Mouse (Mus musculus) limb, embryonic 14.5 days (tissue): ENCODE results near the gene Atxn7l1. TPM values are rescaled to one million over a fixed set of nuclear protein-coding genes. Genes with fewer than 3 reads are reported as not detected.
A peak's percentile ranks its signal among the peaks of the same experiment; 100 is the strongest.

ENCODE experiments used
- ATAC-seq: fragments of 200-750 bp; cut with Nextera tagmentation; 2 replicates; pipeline ENCODE4 v1.8.0; 2017; ENCODE audit warnings: low read depth, moderate number of reproducible peaks, moderate TSS enrichment; ENCODE audit not compliant: low FRiP score
- DNase-seq: peaks from one replicate; pipeline ENCODE4 v3.0.0-alpha.2; 2015; ENCODE audit warnings: low spot score
- H3K27ac ChIP-seq: fragments of 300-500 bp; sonication (generic); replicated peaks from 2 replicates; pipeline ENCODE4 v1.5.1; 2014; ENCODE audit warnings: low read depth, mild to moderate bottlenecking, low read length, moderate library complexity, mixed read lengths
- H3K27me3 ChIP-seq: fragments of 300-500 bp; sonication (generic); 2 replicates; pipeline ENCODE4 v1.6.1; 2014; ENCODE audit warnings: low read length, mixed read lengths; ENCODE audit not compliant: control insufficient read depth, insufficient read depth
- H3K36me3 ChIP-seq: fragments of 300-500 bp; sonication (generic); 2 replicates; pipeline ENCODE4 v1.6.1; 2014; ENCODE audit warnings: mild to moderate bottlenecking, low read length, moderate library complexity, mixed read lengths; ENCODE audit not compliant: control insufficient read depth, insufficient read depth
- H3K4me1 ChIP-seq: fragments of 300-500 bp; sonication (generic); 2 replicates; pipeline ENCODE4 v1.6.1; 2014; ENCODE audit warnings: antibody characterized with exemption, low read length, mixed read lengths; ENCODE audit not compliant: control insufficient read depth, insufficient read depth
- H3K4me2 ChIP-seq: fragments of 300-500 bp; sonication (generic); replicated peaks from 2 replicates; pipeline ENCODE4 v1.6.1; 2014; ENCODE audit warnings: low read depth, mild to moderate bottlenecking, low read length, moderate library complexity; ENCODE audit not compliant: severe bottlenecking
- H3K4me3 ChIP-seq: fragments of 300-500 bp; sonication (generic); replicated peaks from 2 replicates; pipeline ENCODE4 v1.5.1; 2014; ENCODE audit warnings: low read length
- H3K9ac ChIP-seq: fragments of 300-500 bp; sonication (generic); 2 replicates; pipeline ENCODE4 v1.6.1; 2014; ENCODE audit warnings: mild to moderate bottlenecking, low read depth, low read length, moderate library complexity; ENCODE audit not compliant: severe bottlenecking
- H3K9me3 ChIP-seq: fragments of 300-500 bp; sonication (generic); 2 replicates; pipeline ENCODE4 v1.6.1; 2016; ENCODE audit warnings: low read length; ENCODE audit not compliant: control insufficient read depth
- POLR2A ChIP-seq: fragments of 200-500 bp; IDR thresholded peaks from 2 replicates; pipeline ENCODE4 v1.8.0; 2012; ENCODE audit warnings: inconsistent platforms, mild to moderate bottlenecking, moderate library complexity, borderline replicate concordance; ENCODE audit not compliant: insufficient read depth, insufficient read length; ENCODE audit errors: extremely low read depth
- WGBS: fragments of 180-500 bp; shearing (Covaris S2); extraction: QIAGEN DNeasy Blood & Tissue Kit; methylation state at CpG from one replicate; pipeline ENCODE4 v1.1.7; 2014; 5-methylcytosine and 5-hydroxymethylcytosine counted together
- polyA plus RNA-seq, 2 experiments: library from polyadenylated mRNA; depleted of rRNA in 1 of 2; stranded (reverse) in 1 of 2; unstranded in 1 of 2; fragments of >200 nt; fragmentation: Nextera tagmentation in 1 of 2; extraction: Ambion mirVana in 1 of 2; gene quantifications; 2 replicates each; pipeline versions ENCODE4 v1.2.1 to v1.2.3; 2012 to 2014

Atxn7l1 gene
- polyA plus RNA-seq, 2 experiments = 15.3 to 23.1 TPM

DNA sequence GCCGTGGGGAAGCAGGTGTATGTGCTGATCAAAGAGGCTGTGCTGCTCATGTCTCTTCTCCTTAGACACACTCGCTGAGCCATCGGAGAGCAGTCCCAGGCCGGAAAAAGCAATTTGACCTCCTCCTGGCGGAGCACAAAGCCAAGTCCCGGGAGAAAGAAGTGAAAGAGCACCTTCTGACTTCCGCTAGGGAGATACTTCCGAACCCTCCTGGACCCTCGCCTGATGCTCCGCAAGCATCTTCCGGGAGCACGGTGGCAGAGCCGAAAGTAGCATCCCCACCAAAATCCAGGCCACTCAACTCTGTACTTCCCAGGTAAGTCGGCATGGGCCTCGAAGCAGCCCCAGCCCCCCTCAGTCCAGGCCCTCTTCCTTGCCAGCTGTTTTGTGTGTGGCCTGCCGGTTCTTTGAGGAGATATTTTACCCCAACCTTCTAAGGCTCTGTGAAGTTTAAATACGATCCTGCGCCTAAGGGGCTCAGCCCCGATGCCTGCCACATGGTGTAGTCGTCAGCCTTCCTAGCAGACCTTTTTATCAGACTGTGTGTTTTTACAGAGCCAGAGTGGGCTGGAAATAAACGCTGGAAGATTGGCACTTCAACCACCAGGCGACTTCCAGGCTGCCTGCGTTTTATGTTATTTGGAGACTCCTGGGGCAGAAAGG lies 198.4 kb downstream of the Atxn7l1 start:
- Histone ChIP-seq H3K4me1 (peaks cover 23% of the 10 kb centered on the region), H3K4me2 (peak overlapping the region; percentile 31), H3K4me3 (no peak overlapping the region), H3K9ac (no peak overlapping the region), H3K27me3 (no peaks in the 10 kb centered on the region), H3K36me3 (no peaks in the 10 kb centered on the region), H3K9me3 (no peaks in the 10 kb centered on the region), H3K27ac (no peak overlapping the region)
- TF ChIP-seq POLR2A = no peak
- 13% methylated on average over 23 of the region's 23 CpGs for WGBS
- DNase-seq = peak; percentile 15
- 0 out of 2 replicates have a peak, but pooled peaks have one; percentile 34 for ATAC-seq

DNA sequence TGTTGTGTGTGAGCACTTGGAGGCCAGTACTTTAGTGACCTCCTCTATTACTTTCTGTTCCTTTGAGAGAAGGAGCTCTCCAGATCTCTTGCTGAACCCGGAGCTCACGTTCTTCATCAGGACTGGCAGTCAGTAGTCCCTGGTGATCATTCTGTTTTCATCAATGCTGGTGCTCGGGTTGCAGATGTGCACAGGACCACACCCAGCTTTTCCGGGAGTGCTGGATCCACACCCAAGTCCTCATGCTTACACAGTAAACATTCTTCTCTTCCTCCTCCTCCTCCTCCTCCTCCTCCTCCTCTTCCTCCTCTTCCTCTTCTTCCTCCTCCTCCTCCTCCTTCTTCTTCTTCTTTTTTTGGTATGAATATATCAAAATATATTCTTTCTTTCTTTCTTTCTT lies 205.2 kb downstream of the Atxn7l1 start:
- TF ChIP-seq POLR2A = no peak
- Histone ChIP-seq H3K4me1 (no peaks in the 10 kb centered on the region), H3K27ac (no peak overlapping the region), H3K27me3 (no peaks in the 10 kb centered on the region), H3K36me3 (peaks cover 3% of the 10 kb centered on the region; the same call in 1 of the 2 replicates), H3K9ac (no peak overlapping the region), H3K4me2 (no peak overlapping the region), H3K4me3 (no peak overlapping the region), H3K9me3 (no peaks in the 10 kb centered on the region)
- WGBS = 68% methylated on average over 4 of the region's 4 CpGs
- DNase-seq (no peak), ATAC-seq (no peak)

DNA sequence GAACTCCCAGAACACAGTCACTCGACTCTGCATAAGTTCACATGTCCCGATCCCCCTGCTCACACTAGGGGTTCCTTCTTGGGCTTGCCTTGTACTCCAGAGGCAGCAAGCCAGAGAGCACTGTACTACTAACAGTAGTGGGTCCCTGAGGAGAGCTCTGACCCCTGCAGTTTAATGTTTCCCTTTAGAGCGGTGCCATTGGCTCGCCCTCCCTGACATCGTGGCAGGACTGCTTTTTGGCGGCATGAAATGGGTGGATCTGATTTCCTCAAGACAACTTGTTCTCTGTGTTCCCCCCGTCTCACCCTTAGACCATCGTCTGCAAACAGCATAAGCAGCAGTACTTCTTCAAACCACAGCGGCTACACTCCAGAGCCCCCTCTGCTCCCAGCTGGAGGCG lies 210.9 kb downstream of the Atxn7l1 start:
- Histone ChIP-seq H3K4me2 (no peak overlapping the region), H3K27me3 (no peaks in the 10 kb centered on the region), H3K9ac (no peak overlapping the region), H3K9me3 (no peaks in the 10 kb centered on the region), H3K4me3 (no peak overlapping the region), H3K4me1 (peaks cover 3% of the 10 kb centered on the region; the same call in 1 of the 2 replicates), H3K36me3 (peaks cover 14% of the 10 kb centered on the region), H3K27ac (no peak overlapping the region)
- no peak for TF ChIP-seq POLR2A
- 87% methylated on average over 10 of the region's 10 CpGs for WGBS
- DNase-seq (no peak), ATAC-seq (no peak)

DNA sequence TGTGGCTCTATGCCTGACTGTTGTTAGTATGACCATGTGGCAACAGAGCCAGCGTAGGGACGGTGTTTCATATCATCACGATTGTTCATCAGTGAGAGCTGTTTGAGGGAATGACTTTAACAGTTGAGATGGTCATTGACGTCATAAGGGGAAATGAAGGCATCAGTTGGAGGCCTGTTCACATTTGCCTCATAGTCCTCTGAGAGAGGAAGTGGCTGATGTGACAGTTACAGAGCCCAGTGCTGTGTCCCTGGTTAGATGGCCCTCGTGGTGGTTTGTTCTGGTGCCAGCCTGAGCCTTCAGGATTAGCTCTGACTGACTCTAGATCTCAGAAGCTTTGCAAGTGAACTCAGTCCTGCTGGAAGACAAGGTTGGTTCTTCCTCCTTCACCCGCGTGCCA lies 211.7 kb downstream of the Atxn7l1 start:
- WGBS = 86% methylated on average over 7 of the region's 7 CpGs
- no peak for ATAC-seq
- no peaks in the 10 kb centered on the region for H3K9me3 ChIP-seq

DNA sequence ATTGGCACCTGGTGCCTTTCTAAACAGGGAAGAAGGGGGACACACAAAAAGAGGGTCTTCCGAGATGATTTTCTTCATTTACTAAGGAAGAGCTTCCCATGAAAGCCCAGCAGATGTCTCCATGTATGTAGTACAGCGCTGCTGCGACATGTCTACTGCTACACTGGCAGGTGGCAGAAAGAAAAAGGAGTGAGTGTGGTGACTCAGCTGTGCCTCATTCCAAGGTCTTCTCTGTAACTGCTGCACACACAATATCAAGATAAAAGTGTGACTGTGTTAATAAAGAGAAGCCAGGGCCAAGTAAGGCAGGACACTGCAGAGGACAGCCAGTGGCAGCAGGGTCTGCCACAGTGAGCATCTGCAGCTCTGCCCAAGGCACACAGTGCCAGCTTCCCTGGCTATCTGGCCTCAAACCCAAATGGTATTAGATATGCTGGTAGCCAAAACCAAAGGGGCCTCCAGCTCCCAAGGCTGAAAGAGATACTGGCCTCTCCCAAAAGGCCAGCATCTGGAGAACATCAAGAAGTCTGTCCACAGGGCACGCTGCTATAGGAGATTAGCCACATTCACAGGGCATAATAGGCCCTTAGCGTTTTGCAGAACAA lies 212.5 kb downstream of the Atxn7l1 start:
- Histone ChIP-seq H3K4me1 (peaks cover 3% of the 10 kb centered on the region; the same call in 1 of the 2 replicates), H3K4me2 (no peak overlapping the region), H3K27me3 (no peaks in the 10 kb centered on the region), H3K27ac (no peak overlapping the region), H3K36me3 (peaks cover 14% of the 10 kb centered on the region), H3K4me3 (no peak overlapping the region), H3K9ac (no peak overlapping the region), H3K9me3 (no peaks in the 10 kb centered on the region)
- no peak for ATAC-seq
- WGBS = 77% methylated on average over 5 of the region's 5 CpGs
- no peak for TF ChIP-seq POLR2A
- no peak for DNase-seq

More for the DNA sequence above, 211.7 kb downstream of the Atxn7l1 start:
- H3K4me1 ChIP-seq = peaks cover 3% of the 10 kb centered on the region; the same call in 1 of the 2 replicates
- no peak overlapping the region for H3K4me2 ChIP-seq
- no peak for TF ChIP-seq POLR2A
- no peak overlapping the region for H3K9ac ChIP-seq
- H3K4me3 ChIP-seq = no peak overlapping the region
- peaks cover 14% of the 10 kb centered on the region for H3K36me3 ChIP-seq
- H3K27ac ChIP-seq = no peak overlapping the region
- no peaks in the 10 kb centered on the region for H3K27me3 ChIP-seq
- no peak for DNase-seq
